In genomic region chr12:79501877-79502276, GRCm38 (mm10) we compare ENCODE assay signal across 13 mouse cellular contexts.
A peak's percentile ranks its signal among the peaks of the same experiment; 100 is the strongest.
DNase-seq lines count a peak whose midpoint lies in the region; ATAC-seq and TF ChIP-seq lines count a peak whose summit lies in the region.
"Had no signal": no experiment of that assay in that cellular context is flagged by ENCODE, and none has a peak within 500 bp of the region (broad histone marks: within the 10 kb centered on the region; RNA-seq: fewer than 3 reads in every experiment).

No protein-coding gene starts in this region.

- no peak overlapping the region for H3K4me2 ChIP-seq in midbrain, postnatal 0 days (ENCODE audit: low read depth, low read length, poor library complexity, severe bottlenecking)
- H3K4me2 ChIP-seq in liver, embryonic 12.5 days: no peak overlapping the region
- H3K4me2 ChIP-seq in heart, embryonic 12.5 days: no peak overlapping the region
- H3K4me2 ChIP-seq: hindbrain, embryonic 15.5 days; limb, embryonic 12.5 days; midbrain, embryonic 12.5 days had no signal

- peaks cover 37% of the 10 kb centered on the region for H3K4me1 ChIP-seq in midbrain, embryonic 10.5 days
- 0 out of 2 replicates have a peak, but pooled peaks cover 4% of the 10 kb centered on the region for H3K4me1 ChIP-seq in midbrain, postnatal 0 days (ENCODE audit: insufficient read depth, low read length)
- H3K4me1 ChIP-seq in liver, embryonic 12.5 days: peaks cover 23% of the 10 kb centered on the region
- peaks cover 19% of the 10 kb centered on the region for H3K4me1 ChIP-seq in heart, embryonic 12.5 days (replicated peaks)

- peak; percentile 41 for DNase-seq in adrenal gland, adult 2 months
- DNase-seq in adrenal gland, adult 8-10 months: no peak
- DNase-seq in midbrain, embryonic 10.5 days (ENCODE audit: low spot score): no peak
- no peak for DNase-seq in midbrain, postnatal 0 days (ENCODE audit: low spot score)
- DNase-seq in yolk sac, embryonic 10.5 days (ENCODE audit: low spot score): peak; percentile 25
- DNase-seq in adrenal gland, postnatal 36 days: no peak
- DNase-seq: cerebellum, postnatal 25 days; right cerebral cortex, postnatal 25 days had no signal

- WGBS in midbrain, embryonic 10.5 days: 83% methylated on average over 3 of the region's 3 CpGs
- 81% methylated on average over 3 of the region's 3 CpGs for WGBS in midbrain, postnatal 0 days
- WGBS in liver, embryonic 12.5 days (ENCODE audit: insufficient replicate concordance): 18% methylated on average over 3 of the region's 3 CpGs
- 69% methylated on average over 3 of the region's 3 CpGs for WGBS in heart, embryonic 12.5 days

- no peaks in the 10 kb centered on the region for H3K27me3 ChIP-seq in midbrain, embryonic 10.5 days (ENCODE audit: low read depth, poor library complexity, severe bottlenecking)
- no peaks in the 10 kb centered on the region for H3K27me3 ChIP-seq in midbrain, postnatal 0 days (ENCODE audit: insufficient read depth, low read length)
- H3K27me3 ChIP-seq in liver, embryonic 12.5 days (replicated peaks): no peaks in the 10 kb centered on the region
- no peaks in the 10 kb centered on the region for H3K27me3 ChIP-seq in heart, embryonic 12.5 days (replicated peaks)
- H3K27me3 ChIP-seq: hindbrain, embryonic 15.5 days; limb, embryonic 12.5 days; midbrain, embryonic 12.5 days had no signal

- H3K27ac ChIP-seq in midbrain, embryonic 10.5 days (replicated peaks): peak overlapping the region; percentile 59
- no peak overlapping the region for H3K27ac ChIP-seq in midbrain, postnatal 0 days (ENCODE audit: low read depth, low read length)
- no peak overlapping the region for H3K27ac ChIP-seq in liver, embryonic 12.5 days
- no peak overlapping the region for H3K27ac ChIP-seq in heart, embryonic 12.5 days (ENCODE audit: poor library complexity, severe bottlenecking)
- H3K27ac ChIP-seq: hindbrain, embryonic 15.5 days; limb, embryonic 12.5 days; midbrain, embryonic 12.5 days had no signal

- H3K9ac ChIP-seq in midbrain, postnatal 0 days (replicated peaks; ENCODE audit: low read length, poor library complexity, severe bottlenecking): no peak overlapping the region
- H3K9ac ChIP-seq in liver, embryonic 12.5 days: no peak overlapping the region; the same call in 1 of the 2 replicates
- no peak overlapping the region for H3K9ac ChIP-seq in heart, embryonic 12.5 days
- H3K9ac ChIP-seq: hindbrain, embryonic 15.5 days; limb, embryonic 12.5 days; midbrain, embryonic 12.5 days had no signal

- H3K4me3 ChIP-seq in midbrain, embryonic 10.5 days: no peak overlapping the region
- no peak overlapping the region for H3K4me3 ChIP-seq in midbrain, postnatal 0 days (ENCODE audit: low read depth, low read length)
- no peak overlapping the region for H3K4me3 ChIP-seq in liver, embryonic 12.5 days
- H3K4me3 ChIP-seq in heart, embryonic 12.5 days: no peak overlapping the region
- H3K4me3 ChIP-seq: hindbrain, embryonic 15.5 days; limb, embryonic 12.5 days; midbrain, embryonic 12.5 days had no signal

- no peak for TF ChIP-seq CTCF in midbrain, postnatal 0 days (IDR thresholded peaks at IDR 0.05)

- ATAC-seq in midbrain, postnatal 0 days (ENCODE audit: low FRiP score): no peak
- ATAC-seq in liver, embryonic 12.5 days: peak; percentile 67
- ATAC-seq in heart, embryonic 12.5 days (ENCODE audit: insufficient number of reproducible peaks, low FRiP score): no peak

- H3K9me3 ChIP-seq in midbrain, embryonic 10.5 days (replicated peaks): 0 out of 2 replicates have a peak, but pooled peaks cover 4% of the 10 kb centered on the region
- H3K9me3 ChIP-seq in midbrain, postnatal 0 days (ENCODE audit: low read length): no peaks in the 10 kb centered on the region
- H3K9me3 ChIP-seq in liver, embryonic 12.5 days (replicated peaks): no peaks in the 10 kb centered on the region
- no peaks in the 10 kb centered on the region for H3K9me3 ChIP-seq in heart, embryonic 12.5 days (replicated peaks)
- H3K9me3 ChIP-seq: hindbrain, embryonic 15.5 days; limb, embryonic 12.5 days had no signal

- H3K36me3 ChIP-seq in midbrain, embryonic 10.5 days: no peaks in the 10 kb centered on the region
- no peaks in the 10 kb centered on the region for H3K36me3 ChIP-seq in midbrain, postnatal 0 days (ENCODE audit: insufficient read depth, low read length)
- no peaks in the 10 kb centered on the region for H3K36me3 ChIP-seq in liver, embryonic 12.5 days
- H3K36me3 ChIP-seq in heart, embryonic 12.5 days: no peaks in the 10 kb centered on the region
- H3K36me3 ChIP-seq: hindbrain, embryonic 15.5 days; limb, embryonic 12.5 days; midbrain, embryonic 12.5 days had no signal

Comparison
In these comparisons a context has a peak if more than half of its experiments do, and no peak if none do; other contexts are left out.
1. DNase-seq: peak in adrenal gland, adult 2 months (single experiment) and yolk sac, embryonic 10.5 days (single experiment); none in adrenal gland, adult 8-10 months (single experiment), midbrain, embryonic 10.5 days (single experiment), midbrain, postnatal 0 days (single experiment) and adrenal gland, postnatal 36 days (0 of 2).